Mouse (Mus musculus) limb, embryonic 12.5 days (tissue): ENCODE results near the gene Smg6. TPM values are rescaled to one million over a fixed set of nuclear protein-coding genes. Genes with fewer than 3 reads are reported as not detected.

Source experiments
- ATAC-seq: fragments of 200-750 bp; cut with Nextera tagmentation; 2 replicates; pipeline ENCODE4 v1.8.0; 2017; ENCODE audit warnings: low read depth, moderate TSS enrichment; ENCODE audit not compliant: insufficient number of reproducible peaks, insufficient read depth, low FRiP score, low TSS enrichment
- H3K27ac ChIP-seq: fragments of 300-500 bp; sonication (generic); 2 replicates; pipeline ENCODE4 v1.5.1; 2016; ENCODE audit warnings: mild to moderate bottlenecking, moderate library complexity
- H3K27me3 ChIP-seq: fragments of 300-500 bp; sonication (generic); 2 replicates; pipeline ENCODE4 v1.6.1; 2016; ENCODE audit warnings: mild to moderate bottlenecking, moderate library complexity
- H3K36me3 ChIP-seq: fragments of 300-500 bp; sonication (generic); 2 replicates; pipeline ENCODE4 v1.6.1; 2016; ENCODE audit warnings: mild to moderate bottlenecking, moderate library complexity
- H3K4me1 ChIP-seq: fragments of 300-500 bp; sonication (generic); replicated peaks from 2 replicates; pipeline ENCODE4 v1.6.1; 2016
- H3K4me2 ChIP-seq: fragments of 300-500 bp; sonication (generic); 2 replicates; pipeline ENCODE4 v1.6.1; 2016; ENCODE audit warnings: mild to moderate bottlenecking, moderate library complexity
- H3K4me3 ChIP-seq: fragments of 300-500 bp; sonication (generic); replicated peaks from 2 replicates; pipeline ENCODE4 v1.5.1; 2016; ENCODE audit warnings: mild to moderate bottlenecking
- H3K9ac ChIP-seq: fragments of 300-500 bp; sonication (generic); replicated peaks from 2 replicates; pipeline ENCODE4 v1.6.1; 2016; ENCODE audit warnings: mild to moderate bottlenecking, moderate library complexity
- H3K9me3 ChIP-seq: fragments of 300-500 bp; sonication (generic); 2 replicates; pipeline ENCODE4 v1.6.1; 2016; ENCODE audit warnings: mild to moderate bottlenecking, moderate library complexity
- WGBS: fragments of 180-500 bp; shearing (Covaris S2); methylation state at CpG from one replicate; pipeline ENCODE4 v1.1.7; 2016; 5-methylcytosine and 5-hydroxymethylcytosine counted together
- polyA plus RNA-seq: library from polyadenylated mRNA; unstranded; fragments of >200 nt; fragmentation: Nextera tagmentation; extraction: Ambion mirVana; gene quantifications from 2 replicates; pipeline ENCODE4 v1.2.1, GENCODE M21; 2016

Smg6 gene
- polyA plus RNA-seq, 1 experiment from 2014 or later = 22.7 TPM

GRCm38 (mm10) chr11:75051712-75052550 lies 126.3 kb downstream of the Smg6 start:
- no peak for ATAC-seq
- Histone ChIP-seq H3K4me1 (peaks cover 76% of the 10 kb centered on the region), H3K9ac (no peak overlapping the region), H3K27me3 (no peaks in the 10 kb centered on the region), H3K27ac (peak overlapping the region; percentile 79), H3K4me2 (peak overlapping the region; percentile 24; the same call in 1 of the 2 replicates), H3K36me3 (no peaks in the 10 kb centered on the region), H3K9me3 (no peaks in the 10 kb centered on the region), H3K4me3 (no peak overlapping the region)
- WGBS = 35% methylated on average over 13 of the region's 13 CpGs

- Histone ChIP-seq H3K4me3 (no peak overlapping the region), H3K27me3 (no peaks in the 10 kb centered on the region), H3K4me1 (peaks cover 70% of the 10 kb centered on the region), H3K27ac (peak overlapping the region; percentile 87; the same call in 1 of the 2 replicates), H3K36me3 (0 out of 2 replicates have a peak, but pooled peaks cover 3% of the 10 kb centered on the region), H3K9ac (no peak overlapping the region), H3K9me3 (no peaks in the 10 kb centered on the region), H3K4me2 (no peak overlapping the region)
- ATAC-seq = no peak
- 90% methylated on average over 2 of the region's 2 CpGs for WGBS
Measured at GRCm38 (mm10) chr11:75053020-75053419, 127.4 kb downstream of the Smg6 start.

- no peak overlapping the region for H3K9ac ChIP-seq
- 0 out of 2 replicates have a peak, but pooled peaks cover 7% of the 10 kb centered on the region for H3K36me3 ChIP-seq
- H3K4me2 ChIP-seq = 0 out of 2 replicates have a peak overlapping the region, but pooled peaks have one; percentile 10
- peaks cover 63% of the 10 kb centered on the region for H3K4me1 ChIP-seq
- no peaks in the 10 kb centered on the region for H3K27me3 ChIP-seq
- ATAC-seq = no peak
- H3K4me3 ChIP-seq = no peak overlapping the region
- peak overlapping the region; percentile 87 for H3K27ac ChIP-seq
- 43% methylated on average over 7 of the region's 7 CpGs for WGBS
- no peaks in the 10 kb centered on the region for H3K9me3 ChIP-seq
Measured at GRCm38 (mm10) chr11:75053722-75054121, 128.1 kb downstream of the Smg6 start.

GRCm38 (mm10) chr11:75054184-75054877 lies 128.7 kb downstream of the Smg6 start:
- Histone ChIP-seq H3K4me1 (peaks cover 57% of the 10 kb centered on the region), H3K4me3 (no peak overlapping the region), H3K36me3 (peaks cover 11% of the 10 kb centered on the region; the same call in 1 of the 2 replicates), H3K4me2 (peak overlapping the region; percentile 10; the same call in 1 of the 2 replicates), H3K9me3 (no peaks in the 10 kb centered on the region), H3K27me3 (no peaks in the 10 kb centered on the region), H3K27ac (peak overlapping the region; percentile 87), H3K9ac (no peak overlapping the region)
- peak; percentile 37; the same call in 1 of the 2 replicates for ATAC-seq
- 35% methylated on average over 5 of the region's 5 CpGs for WGBS

GRCm38 (mm10) chr11:75054878-75055214 lies 129.2 kb downstream of the Smg6 start:
- Histone ChIP-seq H3K36me3 (peaks cover 11% of the 10 kb centered on the region; the same call in 1 of the 2 replicates), H3K9me3 (no peaks in the 10 kb centered on the region), H3K4me2 (no peak overlapping the region), H3K4me3 (no peak overlapping the region), H3K4me1 (peaks cover 51% of the 10 kb centered on the region), H3K9ac (no peak overlapping the region), H3K27me3 (no peaks in the 10 kb centered on the region), H3K27ac (peak overlapping the region; percentile 87)
- 83% methylated on average over 3 of the region's 3 CpGs for WGBS
- ATAC-seq = no peak

GRCm38 (mm10) chr11:75062650-75063049 lies 137.0 kb downstream of the Smg6 start:
- ATAC-seq = no peak
- H3K4me3 ChIP-seq = no peak overlapping the region
- H3K27ac ChIP-seq = no peak overlapping the region
- H3K9ac ChIP-seq = no peak overlapping the region
- no peaks in the 10 kb centered on the region for H3K4me1 ChIP-seq
- peaks cover 7% of the 10 kb centered on the region; the same call in 1 of the 2 replicates for H3K36me3 ChIP-seq
- no peaks in the 10 kb centered on the region for H3K27me3 ChIP-seq
- H3K9me3 ChIP-seq = no peaks in the 10 kb centered on the region
- WGBS = 93% methylated on average over 6 of the region's 6 CpGs
- no peak overlapping the region for H3K4me2 ChIP-seq

- H3K27ac ChIP-seq = no peak overlapping the region
- 83% methylated on average over 1 of the region's 1 CpGs for WGBS
- H3K9ac ChIP-seq = no peak overlapping the region
- H3K9me3 ChIP-seq = no peaks in the 10 kb centered on the region
- ATAC-seq = no peak
- H3K4me3 ChIP-seq = no peak overlapping the region
- H3K4me1 ChIP-seq = no peaks in the 10 kb centered on the region
- no peaks in the 10 kb centered on the region for H3K27me3 ChIP-seq
- H3K36me3 ChIP-seq = peaks cover under 1% of the 10 kb centered on the region; the same call in 1 of the 2 replicates
- H3K4me2 ChIP-seq = no peak overlapping the region
Measured at GRCm38 (mm10) chr11:75064266-75064665, 138.6 kb downstream of the Smg6 start.

GRCm38 (mm10) chr11:75071352-75071751 lies 145.7 kb downstream of the Smg6 start:
- Histone ChIP-seq H3K9ac (no peak overlapping the region), H3K36me3 (no peaks in the 10 kb centered on the region), H3K4me1 (peaks cover 22% of the 10 kb centered on the region), H3K27ac (peak overlapping the region; percentile 62; the same call in 1 of the 2 replicates), H3K4me3 (no peak overlapping the region), H3K4me2 (no peak overlapping the region), H3K27me3 (no peaks in the 10 kb centered on the region), H3K9me3 (no peaks in the 10 kb centered on the region)
- 79% methylated on average over 3 of the region's 3 CpGs for WGBS
- ATAC-seq = no peak

- no peak overlapping the region for H3K4me2 ChIP-seq
- WGBS = 44% methylated on average over 2 of the region's 2 CpGs
- peaks cover 26% of the 10 kb centered on the region for H3K4me1 ChIP-seq
- no peak overlapping the region for H3K9ac ChIP-seq
- H3K36me3 ChIP-seq = no peaks in the 10 kb centered on the region
- no peak for ATAC-seq
- no peaks in the 10 kb centered on the region for H3K27me3 ChIP-seq
- H3K27ac ChIP-seq = peak overlapping the region; percentile 93
- H3K4me3 ChIP-seq = no peak overlapping the region
- no peaks in the 10 kb centered on the region for H3K9me3 ChIP-seq
Measured at GRCm38 (mm10) chr11:75072932-75073625, 147.5 kb downstream of the Smg6 start.

- Histone ChIP-seq H3K9ac (no peak overlapping the region), H3K36me3 (peaks cover 2% of the 10 kb centered on the region; the same call in 1 of the 2 replicates), H3K4me3 (no peak overlapping the region), H3K27ac (peak overlapping the region; percentile 93), H3K4me1 (peaks cover 28% of the 10 kb centered on the region), H3K4me2 (no peak overlapping the region), H3K9me3 (no peaks in the 10 kb centered on the region), H3K27me3 (no peaks in the 10 kb centered on the region)
- WGBS = 35% methylated on average over 2 of the region's 2 CpGs
- ATAC-seq = no peak
Measured at GRCm38 (mm10) chr11:75073696-75074095, 148.1 kb downstream of the Smg6 start.

- no peak for ATAC-seq
- Histone ChIP-seq H3K36me3 (peaks cover 10% of the 10 kb centered on the region), H3K9me3 (no peaks in the 10 kb centered on the region), H3K4me3 (no peak overlapping the region), H3K4me2 (no peak overlapping the region), H3K9ac (no peak overlapping the region), H3K4me1 (peaks cover 29% of the 10 kb centered on the region), H3K27me3 (no peaks in the 10 kb centered on the region), H3K27ac (peak overlapping the region; percentile 93; the same call in 1 of the 2 replicates)
- WGBS = 47% methylated on average over 2 of the region's 2 CpGs
Measured at GRCm38 (mm10) chr11:75074543-75074942, 148.9 kb downstream of the Smg6 start.
